Mouse (Mus musculus) myocyte (in vitro differentiated cells): ENCODE measurements around the gene Ndc1.

ENCODE experiments used
- POLR2A ChIP-seq: IDR thresholded peaks from one replicate; pipeline ENCODE4 v1.6.1; 2011; ENCODE audit warnings: low read depth, mild to moderate bottlenecking, control low read depth, moderate library complexity; ENCODE audit not compliant: insufficient read length
- TCF12 ChIP-seq: IDR thresholded peaks from one replicate; pipeline ENCODE4 v1.6.1; 2011; ENCODE audit warnings: mild to moderate bottlenecking, control low read depth; ENCODE audit not compliant: poor library complexity, insufficient read depth, severe bottlenecking

- TF ChIP-seq POLR2A (peak; percentile 33), TCF12 (no peak)
Observed at GRCm38 (mm10) chr4:107364190-107364639, 3.4 kb upstream of the Ndc1 start.
